Mouse (Mus musculus): ENCODE measurements around the gene Dlg4. TPM values are rescaled to one million over a fixed set of nuclear protein-coding genes. Genes with fewer than 3 reads are reported as not detected.
A peak's percentile ranks its signal among the peaks of the same experiment; 100 is the strongest.

Gene Dlg4
- total and polyA plus RNA-seq, 3 experiments: 6.5 to 24.7 TPM; not detected in 1

- TF ChIP-seq NELFE (IDR thresholded peaks at IDR 0.05; ENCODE audit: low read depth, low read length) (peak; percentile 36; the same call in 1 of the 2 replicates), RCOR1 (IDR thresholded peaks at IDR 0.05; ENCODE audit: low read depth, low read length) (peak; percentile 56; the same call in 1 of the 2 replicates), KAT2A (conservative IDR thresholded peaks at IDR 0.05; ENCODE audit: low read depth, low read length) (no peak), POLR2AphosphoS2 (IDR thresholded peaks at IDR 0.05; ENCODE audit: low read length) (no peak; the same call in 1 of the 2 replicates), ZNF384 (IDR thresholded peaks at IDR 0.05; ENCODE audit: low read depth, low read length) (no peak), CTCF (IDR thresholded peaks at IDR 0.05 in 2 of 3, conservative IDR thresholded peaks at IDR 0.05 in 1 of 3; ENCODE audit: control insufficient read depth in 1 of 3, insufficient read depth in 1 of 3, low read depth in 2 of 3, low read length in 3 of 3, poor library complexity in 1 of 3, severe bottlenecking in 1 of 3) (peak; percentile 36 to 47 (median 38); a peak in 5 of 6 replicates), MAZ (IDR thresholded peaks at IDR 0.05; ENCODE audit: low read depth, low read length) (peak; percentile 87), MAX (IDR thresholded peaks at IDR 0.05; ENCODE audit: low read length) (0 out of 2 replicates have a peak, but pooled peaks have one; percentile 33), USF1 (IDR thresholded peaks at IDR 0.05; ENCODE audit: low read depth, low read length) (peak; percentile 57), MYC (IDR thresholded peaks at IDR 0.05; ENCODE audit: low read depth, low read length) (peak; percentile 47; the same call in 1 of the 2 replicates)
These were observed 17.9 kb upstream of the Dlg4 start (continued) for GRCm38 (mm10) chr11:69998567-69999491.

GRCm38 (mm10) chr11:69999666-70000065 lies 17.1 kb upstream of the Dlg4 start:
- TF ChIP-seq NRF1 (IDR thresholded peaks at IDR 0.05; ENCODE audit: insufficient read depth, low read depth, low read length, poor library complexity, severe bottlenecking): no peak
- no peak for TF ChIP-seq TAL1 (IDR thresholded peaks at IDR 0.05; ENCODE audit: low read length)
- no peak for TF ChIP-seq SIN3A (IDR thresholded peaks at IDR 0.05; ENCODE audit: low read length)
- no peak for TF ChIP-seq ZNF384 (IDR thresholded peaks at IDR 0.05; ENCODE audit: low read depth, low read length)
- no peak for TF ChIP-seq BHLHE40 (IDR thresholded peaks at IDR 0.05; ENCODE audit: borderline replicate concordance, low read depth, low read length)
- no peak for TF ChIP-seq USF1 (IDR thresholded peaks at IDR 0.05; ENCODE audit: low read depth, low read length)
- TF ChIP-seq HCFC1 (IDR thresholded peaks at IDR 0.05; ENCODE audit: low read depth, low read length): no peak
- no peak for TF ChIP-seq CTCF (IDR thresholded peaks at IDR 0.05 in 2 of 3, conservative IDR thresholded peaks at IDR 0.05 in 1 of 3; ENCODE audit: control insufficient read depth in 1 of 3, insufficient read depth in 1 of 3, low read depth in 2 of 3, low read length in 3 of 3, poor library complexity in 1 of 3, severe bottlenecking in 1 of 3)
- TF ChIP-seq KAT2A (conservative IDR thresholded peaks at IDR 0.05; ENCODE audit: low read depth, low read length): no peak
- Histone ChIP-seq H3K4me3 (ENCODE audit: control insufficient read depth in 1 of 2, insufficient read depth in 1 of 2, low read depth in 2 of 2, low read length in 2 of 2) (no peak overlapping the region), H3K27me3 (ENCODE audit: control insufficient read depth in 1 of 2, insufficient read depth in 2 of 2, low read length in 2 of 2) (no peaks in the 10 kb centered on the region), H3K79me2 (ENCODE audit: control insufficient read depth, insufficient read depth, low read length, poor library complexity) (peaks cover 53% of the 10 kb centered on the region), H3K9ac (ENCODE audit: control insufficient read depth, low read depth, low read length, poor library complexity, severe bottlenecking) (no peak overlapping the region), H3K36me3 (ENCODE audit: control insufficient read depth in 1 of 2, insufficient read depth in 2 of 2, low read length in 2 of 2) (peaks cover 8 to 44% of the 10 kb centered on the region in 2 experiments), H3K27ac (ENCODE audit: control insufficient read depth, low read depth, low read length) (peak overlapping the region; percentile 41), H3K4me1 (ENCODE audit: control insufficient read depth in 1 of 2, insufficient read depth in 2 of 2, low read length in 2 of 2) (peaks cover 16 to 39% of the 10 kb centered on the region in 2 experiments), H3K9me3 (replicated peaks; ENCODE audit: insufficient read depth, low read length) (no peaks in the 10 kb centered on the region)
- no peak for DNase-seq (ENCODE audit: low read depth, low spot score)

Data from MEL (cell line).